17 mouse cellular contexts compared by ENCODE assay signal in the genomic region with DNA sequence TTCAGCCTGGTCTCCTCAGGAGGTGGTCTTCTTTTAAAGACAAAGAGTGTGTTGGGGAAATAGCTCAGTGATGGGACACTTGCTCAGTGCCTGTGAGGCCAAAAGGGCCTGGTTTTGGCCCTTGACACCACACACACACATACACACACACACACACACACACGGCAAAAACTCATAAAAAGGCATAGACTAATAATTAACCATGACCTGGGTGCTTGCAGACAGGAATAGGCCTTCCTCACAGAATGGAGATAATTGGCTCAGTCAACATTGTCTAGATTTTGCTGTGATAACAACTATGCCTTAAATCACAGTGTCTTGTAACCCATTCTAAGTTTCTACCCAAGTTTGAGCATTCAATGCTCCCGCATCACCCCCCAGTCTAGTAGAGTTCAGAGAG.
"Had no signal": no experiment of that assay in that cellular context is flagged by ENCODE, and none has a peak within 500 bp of the region (broad histone marks: within the 10 kb centered on the region; RNA-seq: fewer than 3 reads in every experiment).

No protein-coding gene starts in this region.

- H3K36me3 ChIP-seq: limb, embryonic 10.5 days; limb, embryonic 13.5 days; liver, embryonic 13.5 days; midbrain, embryonic 10.5 days; midbrain, embryonic 13.5 days; neural tube, embryonic 13.5 days had no signal

- H3K27ac ChIP-seq: limb, embryonic 10.5 days; limb, embryonic 13.5 days; liver, embryonic 13.5 days; macrophage; midbrain, embryonic 10.5 days; midbrain, embryonic 13.5 days; neural tube, embryonic 13.5 days had no signal

- H3K9ac ChIP-seq: limb, embryonic 13.5 days; liver, embryonic 13.5 days; lung, embryonic 14.5 days; midbrain, embryonic 13.5 days; neural tube, embryonic 13.5 days had no signal

- ATAC-seq: lung, postnatal 0 days; midbrain, embryonic 13.5 days; midbrain, embryonic 16.5 days had no signal

- H3K27me3 ChIP-seq: liver, embryonic 13.5 days; megakaryocyte, embryonic 14.5 days had no signal

- DNase-seq: kidney, postnatal 4 days; liver; liver, embryonic 13.5 days; lung, embryonic 14.5 days; retina, postnatal 1 day; thymus, adult 18-20 months; thymus, postnatal 36 days had no signal

- H3K4me2 ChIP-seq: limb, embryonic 13.5 days; liver, embryonic 13.5 days; lung, embryonic 14.5 days; midbrain, embryonic 13.5 days; neural tube, embryonic 13.5 days had no signal

- H3K9me3 ChIP-seq: limb, embryonic 10.5 days; limb, embryonic 13.5 days; liver, embryonic 13.5 days; megakaryocyte, embryonic 14.5 days; midbrain, embryonic 10.5 days; midbrain, embryonic 13.5 days; neural tube, embryonic 13.5 days had no signal

- H3K4me3 ChIP-seq: limb, embryonic 10.5 days; limb, embryonic 13.5 days; liver, embryonic 13.5 days; megakaryocyte, embryonic 14.5 days; midbrain, embryonic 10.5 days; midbrain, embryonic 13.5 days; myocyte; neural tube, embryonic 13.5 days had no signal

- H3K4me1 ChIP-seq: liver, embryonic 13.5 days; megakaryocyte, embryonic 14.5 days had no signal
